Mouse (Mus musculus) ES-E14 (cell line): ENCODE measurements around the gene Shbg. TPM values are rescaled to one million over a fixed set of nuclear protein-coding genes. Genes with fewer than 3 reads are reported as not detected.

Source experiments
- DNase-seq: peaks from one replicate; pipeline ENCODE4 v3.0.0-alpha.2; 2013; ENCODE audit warnings: low read depth, low spot score
- H3K27ac ChIP-seq: 2 replicates; pipeline ENCODE4 v1.5.1; 2012; ENCODE audit warnings: low read depth, mild to moderate bottlenecking, low read length, moderate library complexity, mixed read lengths; ENCODE audit not compliant: poor library complexity, insufficient read depth, severe bottlenecking
- H3K36me3 ChIP-seq: 2 replicates; pipeline ENCODE4 v1.6.1; 2012; ENCODE audit warnings: mild to moderate bottlenecking, low read length, moderate library complexity, mixed read lengths; ENCODE audit not compliant: control insufficient read depth, poor library complexity, insufficient read depth, severe bottlenecking
- H3K4me1 ChIP-seq, 2 experiments: fragments of 150-350 bp in 1 of 2; sonication (generic) in 1 of 2; 2 replicates each; pipeline ENCODE4 v1.6.1; 2012; ENCODE audit warnings: low read length in 2 of 2, mild to moderate bottlenecking in 1 of 2, mixed read lengths in 1 of 2; ENCODE audit not compliant: control insufficient read depth in 2 of 2, insufficient read depth in 2 of 2, poor library complexity in 1 of 2
- H3K4me3 ChIP-seq, 2 experiments: fragments of 150-350 bp in 1 of 2; sonication (generic) in 1 of 2; 2 replicates each; pipeline ENCODE4 v1.5.1; 2012; ENCODE audit warnings: low read length in 2 of 2, low read depth in 1 of 2, mild to moderate bottlenecking in 1 of 2, mixed read lengths in 1 of 2; ENCODE audit not compliant: insufficient read depth in 1 of 2, poor library complexity in 1 of 2, severe bottlenecking in 1 of 2
- H3K9ac ChIP-seq: 2 replicates; pipeline ENCODE4 v1.6.1; 2012; ENCODE audit warnings: low read depth, mild to moderate bottlenecking, low read length, mixed read lengths; ENCODE audit not compliant: poor library complexity, insufficient read depth, severe bottlenecking
- H3K9me3 ChIP-seq: fragments of 150-350 bp; sonication (generic); 2 replicates; pipeline ENCODE4 v1.6.1; 2012; ENCODE audit warnings: low read depth, mild to moderate bottlenecking, low read length; ENCODE audit not compliant: control insufficient read depth, insufficient read depth
- CHD2 ChIP-seq: IDR thresholded peaks from 2 replicates; pipeline ENCODE4 v1.6.1; 2014; ENCODE audit warnings: mild to moderate bottlenecking, low read depth, low read length, inconsistent platforms
- HCFC1 ChIP-seq: IDR thresholded peaks from 2 replicates; pipeline ENCODE4 v1.6.1; 2012; ENCODE audit warnings: low read length, inconsistent platforms, borderline replicate concordance; ENCODE audit not compliant: insufficient read depth
- MAFK ChIP-seq: IDR thresholded peaks from 2 replicates; pipeline ENCODE4 v1.6.1; 2014; ENCODE audit warnings: mild to moderate bottlenecking, low read depth, low read length, inconsistent platforms; ENCODE audit not compliant: insufficient read depth
- ZC3H11A ChIP-seq: IDR thresholded peaks from 2 replicates; pipeline ENCODE4 v1.6.1; 2012; ENCODE audit warnings: low read depth, mild to moderate bottlenecking, inconsistent platforms, low read length, borderline replicate concordance
- ZNF384 ChIP-seq: IDR thresholded peaks from 2 replicates; pipeline ENCODE4 v1.6.1; 2012; ENCODE audit warnings: low read depth, low read length, inconsistent platforms
- in situ Hi-C, 2 experiments: fragments of 600-800 bp; cut with MboI; formaldehyde crosslinking; loops; one replicate each; pipeline ENCODE4 v1.15.1; 2025; ENCODE audit warnings: low sequenced_read_pairs in 2 of 2, inconsistent platforms in 1 of 2; ENCODE audit not compliant: unreplicated experiment in 2 of 2
- total RNA-seq: library from RNA; depleted of rRNA; stranded (reverse); fragments of 300-350 nt; gene quantifications from 2 replicates; pipeline ENCODE4 v1.2.3, GENCODE M21; 2012

Shbg gene
- total RNA-seq, 1 experiment = not detected

- in situ Hi-C loops = loop anchor here in 1 of 2 experiments (10.0 kb wide), 1 partner anchor 59 kb away; no protein-coding TSS in a partner anchor
- no peak for TF ChIP-seq HCFC1
- 0 out of 2 replicates have a peak, but pooled peaks have one; percentile 3 for TF ChIP-seq ZC3H11A
- H3K4me1 ChIP-seq = peaks cover 3 to 17% of the 10 kb centered on the region in 2 experiments; a peak in 3 of 4 replicates
- peak within 1 kb of the TSS; percentile 88 for H3K27ac ChIP-seq
- no peak for DNase-seq
- H3K4me3 ChIP-seq = peak within 1 kb of the TSS; percentile 71 to 76
- peak within 1 kb of the TSS; percentile 81 for H3K9ac ChIP-seq
- peaks cover 50% of the 10 kb centered on the region for H3K36me3 ChIP-seq
- no peaks in the 10 kb centered on the region for H3K9me3 ChIP-seq
Observed at GRCm38 (mm10) chr11:69655264-69656064, 37.8 kb upstream of the Shbg start, which contains the start of gene Sox15. TSS of gene Sox15 (plus strand) at chr11:69655314.

- no peaks in the 10 kb centered on the region for H3K9me3 ChIP-seq
- peak; percentile 71 for DNase-seq
- H3K36me3 ChIP-seq = peaks cover 55% of the 10 kb centered on the region
- H3K9ac ChIP-seq = peak overlapping the region; percentile 78
- TF ChIP-seq MAFK (no peak), ZC3H11A (no peak), HCFC1 (no peak), ZNF384 (no peak), CHD2 (no peak)
- in situ Hi-C loops = loop anchor here in 1 of 2 experiments (10.0 kb wide), 1 partner anchor 60 kb away; no protein-coding TSS in a partner anchor
- peak overlapping the region; percentile 71 to 76 for H3K4me3 ChIP-seq
- H3K27ac ChIP-seq = peak overlapping the region; percentile 88
- H3K4me1 ChIP-seq = peaks cover 3 to 17% of the 10 kb centered on the region in 2 experiments; a peak in 3 of 4 replicates
Observed at GRCm38 (mm10) chr11:69654760-69655159, 37.1 kb upstream of the Shbg start.

GRCm38 (mm10) chr11:69653399-69653798 is 35.7 kb upstream of the Shbg start:
- TF ChIP-seq ZC3H11A (no peak), HCFC1 (no peak), MAFK (no peak), CHD2 (no peak), ZNF384 (no peak)
- Histone ChIP-seq H3K9ac (no peak overlapping the region), H3K27ac (no peak overlapping the region), H3K9me3 (no peaks in the 10 kb centered on the region), H3K4me3 (no peak overlapping the region), H3K4me1 (peaks cover 3 to 13% of the 10 kb centered on the region in 2 experiments; a peak in 3 of 4 replicates), H3K36me3 (peaks cover 59% of the 10 kb centered on the region)
- in situ Hi-C loops = loop anchor here in 1 of 2 experiments (10.0 kb wide), 1 partner anchor 61 kb away; no protein-coding TSS in a partner anchor
- no peak for DNase-seq

GRCm38 (mm10) chr11:69645860-69646259 is 28.2 kb upstream of the Shbg start:
- Histone ChIP-seq H3K36me3 (peaks cover 64% of the 10 kb centered on the region), H3K4me3 (no peak overlapping the region), H3K27ac (no peak overlapping the region), H3K9ac (no peak overlapping the region), H3K9me3 (no peaks in the 10 kb centered on the region), H3K4me1 (peaks cover 0 to 2% of the 10 kb centered on the region in 2 experiments; a peak in 1 of 4 replicates)
- TF ChIP-seq CHD2 = no peak
- TF ChIP-seq ZC3H11A = no peak
- TF ChIP-seq HCFC1 = no peak
- TF ChIP-seq MAFK = no peak
- TF ChIP-seq ZNF384 = no peak
- no peak for DNase-seq
- in situ Hi-C loops = no loop called here
